Mouse (Mus musculus) kidney, postnatal 25 days (tissue): ENCODE data around the gene Slc38a9.

Experiments
- DNase-seq, 2 experiments: peaks; one replicate each; pipeline ENCODE4 v3.0.0; 2021; ENCODE audit warnings: mixed read lengths in 2 of 2

The Slc38a9 gene

DNA sequence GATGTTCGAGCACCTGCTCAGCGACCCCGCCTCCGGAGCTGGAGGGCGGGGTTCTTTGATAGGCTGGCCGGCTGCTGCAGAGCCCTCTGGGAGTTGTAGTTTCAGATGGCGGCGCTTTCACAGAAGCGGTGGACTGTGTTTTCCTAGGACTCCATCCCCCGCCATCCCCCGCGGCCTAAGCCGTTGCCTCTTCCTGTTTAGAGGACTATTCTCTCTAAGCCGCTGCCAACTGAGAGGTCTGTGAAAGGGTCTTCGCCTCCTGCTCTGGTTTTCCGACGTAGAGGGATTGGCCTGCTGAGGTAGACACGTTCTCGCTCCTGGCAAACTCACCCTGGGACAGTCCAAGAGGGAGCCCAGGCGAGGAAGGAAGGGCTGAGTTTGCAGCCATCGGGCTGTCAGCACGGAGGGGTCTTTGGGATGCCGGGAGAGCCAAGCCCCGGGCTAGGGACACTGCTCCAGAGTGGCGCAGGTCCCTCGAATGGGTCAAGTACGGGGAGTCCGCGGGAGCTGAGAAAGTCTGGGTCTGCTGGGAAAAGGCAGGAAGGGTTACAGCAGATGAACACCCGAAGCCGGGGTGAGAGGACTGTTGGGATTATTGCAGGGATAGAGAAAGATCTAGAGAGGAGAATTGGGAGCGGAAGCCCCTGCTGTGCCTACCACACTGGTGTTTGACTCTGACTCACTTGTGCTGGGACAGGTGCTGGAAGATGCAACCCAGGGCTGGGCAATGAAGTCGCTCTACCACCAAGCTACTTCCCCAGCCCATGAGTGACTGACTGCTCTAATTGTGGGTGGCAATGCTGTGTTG, at the start of gene Slc38a9:
Gene Slc38a9, plus strand, starts transcription at position 178 of the 808 bp plus-strand sequence.
- DNase-seq = peak; percentile 95 to 97

DNA sequence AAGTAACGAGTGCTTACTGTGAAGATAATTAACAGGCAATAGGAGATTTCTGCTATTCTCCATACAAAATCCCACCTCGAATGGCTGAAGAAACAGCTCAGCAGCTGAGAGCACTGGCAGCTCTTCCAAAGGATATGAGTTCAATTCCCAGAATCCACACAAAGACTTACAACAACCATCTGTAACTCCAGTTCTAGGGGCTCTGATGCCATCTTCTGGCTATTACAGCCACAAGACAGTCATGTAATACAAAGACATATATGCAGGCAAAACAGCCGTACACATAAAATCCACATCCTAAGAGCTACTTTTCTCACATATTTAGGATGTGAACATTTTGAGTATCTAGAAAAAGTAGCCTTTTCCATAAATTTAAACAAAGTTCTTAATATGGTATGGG, 39.0 kb upstream of the Slc38a9 start:
- no peak for DNase-seq

DNA sequence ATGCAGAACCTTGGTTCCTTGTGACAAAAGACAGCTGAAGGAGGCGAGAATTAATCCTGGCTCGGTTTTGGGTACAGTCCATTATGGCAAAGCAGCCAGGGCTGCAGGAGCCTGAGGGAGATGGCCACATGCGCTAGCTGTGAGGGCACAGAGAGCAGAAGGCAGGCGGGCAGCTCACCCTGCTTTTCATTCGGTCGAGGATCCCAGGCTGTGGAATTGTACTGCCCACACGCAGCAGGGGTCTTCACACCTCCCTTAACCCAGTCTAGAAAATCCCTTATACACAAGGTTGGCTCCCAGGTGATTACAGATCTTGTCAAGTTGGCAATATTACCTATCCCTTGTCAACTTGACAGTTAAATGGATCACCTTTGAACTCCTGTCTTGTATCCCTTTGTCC, 36.9 kb upstream of the Slc38a9 start:
- DNase-seq = no peak

- no peak for DNase-seq
Measured at GRCm38 (mm10) chr13:112624622-112625021, 35.9 kb upstream of the Slc38a9 start.

DNA sequence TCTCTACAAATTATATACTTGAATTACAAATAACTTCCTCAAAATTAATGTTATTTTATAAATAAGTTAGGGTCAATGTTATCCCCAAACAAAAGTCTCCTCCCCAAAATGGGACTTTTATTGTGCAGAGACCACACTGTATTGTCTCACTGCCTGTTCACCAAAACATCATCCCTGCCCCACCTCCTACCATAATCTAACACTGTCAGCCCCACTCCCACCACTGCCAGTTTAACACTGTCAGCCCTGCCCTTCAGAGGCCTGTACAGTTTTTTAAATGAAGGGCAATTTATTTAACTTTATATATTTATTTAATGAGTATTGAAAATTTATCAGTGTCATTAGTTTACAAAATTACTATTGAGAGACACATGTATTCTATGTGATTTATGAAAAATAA, 35.0 kb upstream of the Slc38a9 start:
- no peak for DNase-seq

DNA sequence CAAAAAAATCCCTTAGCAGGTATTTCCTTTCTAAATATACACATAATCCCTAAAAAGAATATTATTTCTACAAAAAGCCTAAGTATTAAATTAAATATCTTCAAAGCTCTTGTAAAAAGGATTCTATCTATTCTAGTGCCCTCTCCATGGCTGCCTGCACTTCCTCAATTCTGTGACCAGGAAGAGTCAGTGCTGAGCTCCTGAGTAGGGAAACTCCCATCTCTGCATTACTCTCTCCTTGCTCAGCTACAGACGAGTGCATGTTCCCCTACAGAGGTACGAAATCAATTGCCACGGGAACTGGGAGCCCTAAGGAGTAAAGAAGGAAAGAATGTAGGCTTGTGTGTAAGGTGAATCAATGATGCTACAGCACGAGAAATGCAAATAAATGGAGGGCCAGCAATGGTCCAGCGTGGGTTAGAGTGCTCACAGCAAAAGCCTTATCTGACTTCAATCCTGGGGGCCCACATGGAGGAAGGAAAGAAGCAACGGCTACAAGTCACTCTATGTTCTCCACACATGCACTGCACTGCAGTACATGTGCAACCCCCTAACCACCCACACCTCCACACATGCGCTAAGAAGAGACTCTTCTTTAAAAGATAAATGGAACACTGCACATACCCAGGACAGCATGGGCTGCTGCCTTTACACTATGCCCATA, 25.2 kb upstream of the Slc38a9 start:
- DNase-seq = no peak

- no peak for DNase-seq
Measured at GRCm38 (mm10) chr13:112636498-112636897, 24.1 kb upstream of the Slc38a9 start.

DNA sequence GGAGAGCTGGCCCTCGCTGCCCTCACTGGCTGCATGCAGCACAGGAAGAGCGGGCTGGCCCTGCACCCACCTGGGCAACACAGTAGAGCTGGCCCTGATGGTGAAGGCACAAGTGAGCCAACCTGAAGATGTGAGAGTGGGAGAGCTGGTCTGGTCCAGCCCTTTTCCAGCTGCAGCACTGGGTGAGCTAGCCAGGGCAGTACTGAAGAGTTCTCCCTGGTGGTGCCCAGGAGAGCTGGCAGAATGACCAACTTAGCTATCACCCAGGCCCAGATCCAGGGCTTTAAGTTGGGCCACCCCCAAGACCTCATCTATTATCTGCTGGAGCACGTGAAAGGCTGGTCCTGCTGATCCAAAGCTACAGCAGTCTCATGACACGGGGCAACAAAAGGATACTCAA, 21.4 kb upstream of the Slc38a9 start:
- DNase-seq = no peak

GRCm38 (mm10) chr13:112642897-112643296, 17.7 kb upstream of the Slc38a9 start:
- DNase-seq = no peak

- no peak for DNase-seq
Measured at GRCm38 (mm10) chr13:112644996-112645395, 15.6 kb upstream of the Slc38a9 start.

GRCm38 (mm10) chr13:112645529-112646186, 14.9 kb upstream of the Slc38a9 start:
- no peak for DNase-seq

- no peak for DNase-seq
Measured at GRCm38 (mm10) chr13:112651183-112651582, 9.4 kb upstream of the Slc38a9 start.

GRCm38 (mm10) chr13:112652205-112652604, 8.3 kb upstream of the Slc38a9 start, which contains the start of gene Ddx4:
Ddx4 (minus strand) TSS chr13:112652475.
- DNase-seq = no peak

- DNase-seq = no peak
Measured at GRCm38 (mm10) chr13:112659986-112660573, 471 bp upstream of the Slc38a9 start.

DNA sequence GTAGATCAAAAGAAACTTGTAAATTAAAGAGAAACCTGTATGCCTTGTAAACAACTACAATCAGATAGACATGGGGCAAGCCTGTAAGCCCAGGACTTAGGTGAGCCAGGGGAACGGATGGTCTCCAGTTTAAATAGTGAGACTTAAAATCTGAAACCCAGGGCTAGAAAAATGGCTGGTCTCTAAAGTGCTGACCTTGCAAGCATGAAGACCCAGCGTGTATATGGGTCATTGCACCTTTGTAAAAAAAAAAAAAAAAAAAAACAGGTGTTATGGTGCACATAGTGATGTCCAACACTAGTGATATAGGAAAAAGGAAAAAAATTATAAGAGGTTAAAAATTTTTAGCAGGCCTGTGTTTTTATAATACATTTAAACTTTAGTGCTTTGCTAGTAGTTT, 1.1 kb downstream of the Slc38a9 start:
- no peak for DNase-seq

- DNase-seq = no peak
Measured at GRCm38 (mm10) chr13:112666433-112667024, 6.0 kb downstream of the Slc38a9 start.

GRCm38 (mm10) chr13:112667215-112667614, 6.7 kb downstream of the Slc38a9 start:
- no peak for DNase-seq

DNA sequence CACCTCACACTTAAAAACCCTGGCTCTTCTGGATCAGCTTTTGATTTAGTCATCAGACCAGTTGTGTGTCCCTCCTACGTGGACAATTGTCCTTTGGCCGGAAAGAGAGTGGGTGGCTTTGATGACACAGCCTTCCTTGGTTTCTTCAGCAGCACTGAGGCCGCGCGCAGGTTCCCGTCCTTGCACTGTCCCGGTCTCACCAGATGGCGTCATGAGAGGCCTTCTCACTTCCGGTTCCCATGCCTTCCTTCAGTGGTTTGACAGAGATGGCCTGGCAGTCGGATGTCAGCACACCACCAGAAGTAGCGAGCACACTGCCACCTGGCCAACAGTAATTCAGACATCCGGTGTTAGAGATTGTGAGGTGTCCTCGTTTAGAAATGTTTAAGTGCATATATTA, 11.2 kb downstream of the Slc38a9 start:
- no peak for DNase-seq

DNA sequence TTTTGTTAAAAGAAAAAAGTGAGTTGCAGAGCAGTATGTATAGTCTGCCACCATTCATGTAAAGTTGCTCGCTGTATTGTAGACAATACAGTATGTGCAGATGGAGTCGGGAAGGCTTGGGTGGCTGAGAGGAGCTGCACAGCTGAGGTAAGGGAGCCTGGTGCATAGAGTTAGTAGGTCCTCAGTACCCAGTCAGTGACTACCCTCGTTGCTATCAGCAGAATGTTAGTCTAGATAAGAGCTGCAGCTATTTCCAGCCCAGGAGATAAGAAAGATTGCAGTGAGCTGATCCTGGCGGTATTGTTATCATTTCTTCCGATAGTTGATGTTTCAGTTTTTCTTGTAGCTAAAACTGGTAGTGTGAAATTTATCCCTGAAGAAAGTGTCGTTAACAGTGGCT, 12.2 kb downstream of the Slc38a9 start:
- no peak for DNase-seq

- DNase-seq = peak; percentile 67 to 81
Measured at GRCm38 (mm10) chr13:112673899-112674447, 13.4 kb downstream of the Slc38a9 start.

DNA sequence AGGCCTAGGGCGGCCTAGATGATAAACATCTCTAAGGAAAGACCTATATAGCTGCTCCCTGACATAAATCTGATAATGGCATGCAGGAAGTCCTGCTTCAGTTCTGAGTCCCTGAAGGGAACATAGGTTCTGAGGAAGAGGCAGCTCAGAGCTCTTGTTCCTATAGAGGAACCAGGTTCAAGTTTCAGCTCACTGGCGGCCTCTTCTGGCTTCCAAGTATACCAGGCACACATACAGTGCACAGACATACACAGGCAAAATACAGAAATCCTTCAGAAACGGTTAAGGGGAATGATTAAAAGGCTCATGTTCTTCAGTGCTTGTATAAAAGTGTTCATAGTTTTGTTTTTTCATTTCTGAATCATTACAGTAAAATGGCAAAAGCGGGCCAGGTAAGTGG, 17.6 kb downstream of the Slc38a9 start:
- DNase-seq = peak in 1 of 2 experiments; percentile 19

DNA sequence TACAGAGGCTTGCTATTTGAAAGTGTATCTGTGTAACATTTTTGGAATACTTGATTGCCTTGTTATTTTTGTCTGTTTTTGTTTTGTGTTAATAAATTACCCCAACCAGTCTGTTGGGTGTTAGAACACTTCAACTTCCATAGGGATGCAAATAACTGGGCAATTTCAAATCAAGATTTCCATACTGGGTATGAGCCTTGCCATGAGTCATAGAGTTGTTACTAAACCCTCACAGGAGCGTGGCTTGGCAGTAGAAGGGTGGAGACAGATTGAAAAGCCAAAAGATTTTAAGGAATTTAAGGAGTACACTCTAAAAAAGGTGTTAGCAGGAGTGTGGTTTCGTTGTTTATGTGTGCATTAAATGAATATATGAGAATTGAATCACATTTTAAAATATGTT, 22.8 kb downstream of the Slc38a9 start:
- no peak for DNase-seq

GRCm38 (mm10) chr13:112683970-112684369, 23.4 kb downstream of the Slc38a9 start:
- no peak for DNase-seq
